Mouse (Mus musculus): ENCODE data around the gene 6030445D17Rik.

- no peak for TF ChIP-seq CTCF (IDR thresholded peaks at IDR 0.05; ENCODE audit: low read depth, low read length)
- TF ChIP-seq POLR2A (IDR thresholded peaks at IDR 0.05; ENCODE audit: extremely low read depth, insufficient read depth, low read length) = no peak
These were observed 4.2 kb downstream of the 6030445D17Rik start for GRCm38 (mm10) chr4:136466226-136466625.
